ENCODE assay signal across 8 mouse cellular contexts in the genomic region with DNA sequence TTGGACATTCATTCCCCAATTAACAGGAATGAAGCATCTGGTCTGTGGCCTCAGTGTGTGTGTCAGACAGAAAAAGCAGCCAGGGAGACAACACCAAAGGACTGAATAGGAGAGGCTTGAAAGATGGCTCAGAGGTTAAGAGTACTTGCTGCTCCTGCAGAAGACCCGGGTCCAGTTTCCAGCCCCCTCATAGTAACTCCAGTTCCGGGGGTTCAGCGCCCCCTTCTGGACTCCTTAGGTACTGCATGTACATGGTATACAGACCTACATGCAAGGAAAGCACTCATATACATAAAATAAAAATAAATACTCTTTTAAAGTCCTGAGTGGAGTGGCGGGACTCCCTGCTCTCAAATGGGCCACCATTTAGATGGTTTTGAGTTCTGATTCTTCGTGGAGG.
DNase-seq lines count a peak whose midpoint lies in the region.
"Had no signal": no experiment of that assay in that cellular context is flagged by ENCODE, and none has a peak within 500 bp of the region (broad histone marks: within the 10 kb centered on the region; RNA-seq: fewer than 3 reads in every experiment).

No protein-coding gene starts in this region.

- DNase-seq in kidney, postnatal 4 days = peak; percentile 14 to 26
- DNase-seq in kidney, postnatal 14 days = no peak
- peak; percentile 21 for DNase-seq in CD4-positive helper T cell, adult 2 months (ENCODE audit: low read depth, low spot score)
- peak; percentile 5 for DNase-seq in T-cell, adult 2 months (ENCODE audit: low spot score)
- peak; percentile 37 to 78 for DNase-seq in spleen, postnatal 4 days (ENCODE audit: low spot score in 2 of 2)
- no peak for DNase-seq in adrenal gland, adult 2 months
- no peak for DNase-seq in cerebellum, adult 11-12 months
- DNase-seq: left cerebral cortex, postnatal 4 days had no signal

Comparison
In these comparisons a context has a peak if more than half of its experiments do, and no peak if none do; other contexts are left out.
1. DNase-seq: peak in kidney, postnatal 4 days (2 of 2), CD4-positive helper T cell, adult 2 months (single experiment), T-cell, adult 2 months (single experiment) and spleen, postnatal 4 days (2 of 2); none in kidney, postnatal 14 days (single experiment), adrenal gland, adult 2 months (single experiment) and cerebellum, adult 11-12 months (single experiment).